8 mouse cellular contexts compared by ENCODE assay signal in the genomic region with DNA sequence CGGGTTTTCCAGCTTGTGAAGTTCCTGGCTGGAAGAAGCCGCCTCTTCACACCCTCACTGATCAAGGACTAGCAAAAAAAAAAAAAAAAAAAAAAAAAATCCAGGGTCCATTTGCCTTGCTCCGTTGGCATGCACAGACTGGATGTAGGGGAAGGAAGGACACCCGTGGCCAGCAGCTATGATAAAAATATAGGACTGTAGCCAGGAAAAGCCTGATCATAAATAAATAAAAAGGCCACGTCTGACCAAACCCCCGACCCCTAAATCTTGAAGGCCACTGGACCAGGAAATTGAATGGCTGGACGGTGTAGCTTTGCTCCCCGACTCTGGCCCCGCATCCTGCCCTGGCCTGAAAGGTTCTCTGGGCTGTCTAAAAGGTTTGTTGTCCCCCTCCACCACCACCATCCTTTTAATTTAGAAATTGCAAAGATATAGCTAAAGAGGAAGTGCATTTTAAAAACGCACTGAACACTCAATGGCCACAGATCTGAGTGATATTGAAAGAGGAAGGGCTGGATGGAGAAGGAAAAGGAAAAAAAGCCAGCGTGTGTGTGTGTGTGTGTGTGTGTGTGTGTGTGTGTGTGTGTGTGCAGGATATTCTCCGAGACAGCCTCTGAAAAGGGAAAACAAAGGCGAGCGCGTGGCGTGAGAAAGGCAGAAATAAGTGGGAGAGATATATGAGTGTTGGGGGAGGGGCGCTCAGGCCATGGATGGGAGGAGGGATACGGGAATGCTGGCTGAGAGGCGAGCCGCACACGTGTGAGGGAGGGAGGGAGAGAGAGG.
DNase-seq lines count a peak whose midpoint lies in the region; ATAC-seq and TF ChIP-seq lines count a peak whose summit lies in the region.

No protein-coding gene starts in this region.

- TF ChIP-seq CTCF in liver, postnatal 0 days (IDR thresholded peaks at IDR 0.05; ENCODE audit: low read depth) = no peak

- peak overlapping the region; percentile 65 for H3K4me2 ChIP-seq in embryonic facial prominence, embryonic 12.5 days (replicated peaks)
- peak overlapping the region; percentile 52 for H3K4me2 ChIP-seq in hindbrain, embryonic 13.5 days
- peak overlapping the region; percentile 66 for H3K4me2 ChIP-seq in liver, postnatal 0 days (ENCODE audit: low read depth, low read length)

- no peak for ATAC-seq in embryonic facial prominence, embryonic 12.5 days (ENCODE audit: insufficient number of reproducible peaks, insufficient read depth, low FRiP score, low TSS enrichment)
- peak; percentile 67 for ATAC-seq in hindbrain, embryonic 13.5 days (ENCODE audit: low FRiP score)
- peak; percentile 66 for ATAC-seq in liver, postnatal 0 days
- ATAC-seq in neutrophil, adult 5-6 weeks (ENCODE audit: extremely low read depth, insufficient number of reproducible peaks, low FRiP score, poor library complexity, severe bottlenecking) = peak; percentile 70

- peak overlapping the region; percentile 75 for H3K27ac ChIP-seq in embryonic facial prominence, embryonic 12.5 days
- H3K27ac ChIP-seq in hindbrain, embryonic 13.5 days = peak overlapping the region; percentile 91
- H3K27ac ChIP-seq in liver, postnatal 0 days (ENCODE audit: low read depth) = no peak overlapping the region

- no peaks in the 10 kb centered on the region for H3K36me3 ChIP-seq in embryonic facial prominence, embryonic 12.5 days
- H3K36me3 ChIP-seq in hindbrain, embryonic 13.5 days = no peaks in the 10 kb centered on the region
- no peaks in the 10 kb centered on the region for H3K36me3 ChIP-seq in liver, postnatal 0 days (replicated peaks; ENCODE audit: insufficient read depth, low read length)

- no peak for TF ChIP-seq EP300 in liver, postnatal 0 days (IDR thresholded peaks at IDR 0.05; ENCODE audit: low read depth)

- no peaks in the 10 kb centered on the region for H3K9me3 ChIP-seq in embryonic facial prominence, embryonic 12.5 days
- H3K9me3 ChIP-seq in hindbrain, embryonic 13.5 days = no peaks in the 10 kb centered on the region
- no peaks in the 10 kb centered on the region for H3K9me3 ChIP-seq in liver, postnatal 0 days (ENCODE audit: low read length)

- DNase-seq in right cerebral cortex, postnatal 14 days = peak; percentile 48
- DNase-seq in right cerebral cortex, adult 18-20 months = no peak
- peak; percentile 65 for DNase-seq in liver, postnatal 0 days
- DNase-seq in spleen, postnatal 14 days (ENCODE audit: low spot score in 2 of 2) = no peak
- DNase-seq in layer of hippocampus, postnatal 14 days (ENCODE audit: low spot score in 2 of 2) = no peak

- peaks cover 36% of the 10 kb centered on the region for H3K27me3 ChIP-seq in embryonic facial prominence, embryonic 12.5 days
- peaks cover 54% of the 10 kb centered on the region for H3K27me3 ChIP-seq in hindbrain, embryonic 13.5 days
- peaks cover 26% of the 10 kb centered on the region for H3K27me3 ChIP-seq in liver, postnatal 0 days (ENCODE audit: insufficient read depth, low read length)

- peak overlapping the region; percentile 48 for H3K9ac ChIP-seq in embryonic facial prominence, embryonic 12.5 days
- H3K9ac ChIP-seq in hindbrain, embryonic 13.5 days = peak overlapping the region; percentile 63
- H3K9ac ChIP-seq in liver, postnatal 0 days (replicated peaks) = no peak overlapping the region; the same call in 1 of the 2 replicates

- 3% methylated on average over 20 of the region's 21 CpGs for WGBS in embryonic facial prominence, embryonic 12.5 days
- WGBS in hindbrain, embryonic 13.5 days = 4% methylated on average over 21 of the region's 21 CpGs
- WGBS in liver, postnatal 0 days (ENCODE audit: insufficient replicate concordance) = 3% methylated on average over 21 of the region's 21 CpGs

- peak overlapping the region; percentile 30 for H3K4me3 ChIP-seq in embryonic facial prominence, embryonic 12.5 days
- H3K4me3 ChIP-seq in hindbrain, embryonic 13.5 days = peak overlapping the region; percentile 25
- H3K4me3 ChIP-seq in liver, postnatal 0 days (ENCODE audit: low read depth, low read length) = peak overlapping the region; percentile 23

- peaks cover 47% of the 10 kb centered on the region for H3K4me1 ChIP-seq in embryonic facial prominence, embryonic 12.5 days
- peaks cover 51% of the 10 kb centered on the region for H3K4me1 ChIP-seq in hindbrain, embryonic 13.5 days (replicated peaks)
- H3K4me1 ChIP-seq in liver, postnatal 0 days (ENCODE audit: insufficient read depth) = peaks cover 26% of the 10 kb centered on the region

Comparison
In these comparisons a context has a peak if more than half of its experiments do, and no peak if none do; other contexts are left out.
1. DNase-seq: peak in right cerebral cortex, postnatal 14 days (single experiment) and liver, postnatal 0 days (single experiment); none in right cerebral cortex, adult 18-20 months (single experiment), spleen, postnatal 14 days (0 of 2) and layer of hippocampus, postnatal 14 days (0 of 2).
2. Peak in every context shown above with its lines, with median percentiles within 50 percentile points of each other: H3K4me2 ChIP-seq and H3K4me3 ChIP-seq.